Mouse (Mus musculus) G1E (cell line): ENCODE data around the gene 1700003F12Rik. TPM values are rescaled to one million over a fixed set of nuclear protein-coding genes. Genes with fewer than 3 reads are reported as not detected.

Source experiments
- ATAC-seq: 2 replicates; pipeline ENCODE4 v1.8.0; 2016; ENCODE audit warnings: mild to moderate bottlenecking; ENCODE audit not compliant: insufficient number of reproducible peaks, poor library complexity, low FRiP score, severe bottlenecking; ENCODE audit errors: extremely low read depth
- DNase-seq: peaks from one replicate; pipeline ENCODE4 v3.0.0; 2012; ENCODE audit warnings: low spot score
- H3K27me3 ChIP-seq: 2 replicates; pipeline ENCODE4 v1.6.1; 2012; ENCODE audit warnings: mild to moderate bottlenecking, low read length, inconsistent platforms; ENCODE audit not compliant: insufficient read depth
- H3K36me3 ChIP-seq: replicated peaks from 2 replicates; pipeline ENCODE3; 2012; ENCODE audit warnings: mild to moderate bottlenecking, inconsistent platforms
- H3K4me1 ChIP-seq: 2 replicates; pipeline ENCODE4 v1.6.1; 2012; ENCODE audit warnings: low read depth, low read length, inconsistent platforms, mixed read lengths; ENCODE audit not compliant: insufficient read depth
- H3K4me3 ChIP-seq: 2 replicates; pipeline ENCODE4 v1.5.1; 2012; ENCODE audit warnings: low read depth, mild to moderate bottlenecking, inconsistent platforms, low read length, moderate library complexity, mixed read lengths
- H3K9me3 ChIP-seq: replicated peaks from 2 replicates; pipeline ENCODE4 v1.6.1; 2012; ENCODE audit warnings: inconsistent platforms
- CTCF ChIP-seq: IDR thresholded peaks from 2 replicates; pipeline ENCODE4 v1.5.1; 2012; ENCODE audit warnings: low read depth, low read length, inconsistent platforms, mixed read lengths
- GATA1 ChIP-seq: IDR thresholded peaks from 2 replicates; pipeline ENCODE4 v1.6.1; 2012; ENCODE audit warnings: borderline replicate concordance, low read length, inconsistent platforms, mixed read lengths
- GATA2 ChIP-seq: IDR thresholded peaks from 2 replicates; pipeline ENCODE4 v1.6.1; 2012; ENCODE audit warnings: low read depth, low read length, inconsistent platforms, borderline replicate concordance
- POLR2AphosphoS5 ChIP-seq: IDR thresholded peaks from 2 replicates; pipeline ENCODE4 v1.6.1; 2012; ENCODE audit warnings: low read depth, low read length, inconsistent platforms; ENCODE audit not compliant: insufficient replicate concordance
- TAL1 ChIP-seq: conservative IDR thresholded peaks from 2 replicates; pipeline ENCODE4 v1.6.1; 2012; ENCODE audit warnings: low read depth, low read length, inconsistent platforms, mixed read lengths
- polyA plus RNA-seq: library from polyadenylated mRNA; stranded (reverse); fragments of >175 nt; gene quantifications from 2 replicates; pipeline ENCODE4 v1.2.3, GENCODE M21; 2012
- total RNA-seq, 2 experiments: library from RNA; stranded (forward) in 1 of 2; stranded (reverse) in 1 of 2; fragments of 200-1000 nt in 1 of 2; fragments of >200 nt in 1 of 2; fragmentation: Nextera tagmentation in 1 of 2; gene quantifications; 2 replicates each; pipeline ENCODE4 v1.2.3; 2014 to 2017

Gene 1700003F12Rik
- total and polyA plus RNA-seq, 3 experiments = not detected

- Histone ChIP-seq H3K9me3 (no peaks in the 10 kb centered on the region), H3K36me3 (peaks cover 73% of the 10 kb centered on the region), H3K4me3 (no peak overlapping the region), H3K27me3 (no peaks in the 10 kb centered on the region), H3K4me1 (0 out of 2 replicates have a peak, but pooled peaks cover 4% of the 10 kb centered on the region)
- ATAC-seq = no peak
- TF ChIP-seq GATA1 (no peak), CTCF (no peak), POLR2AphosphoS5 (no peak), GATA2 (no peak), TAL1 (no peak)
- no peak for DNase-seq
These were observed 44.4 kb downstream of the 1700003F12Rik start for GRCm38 (mm10) chr2:154591239-154591638.

GRCm38 (mm10) chr2:154593025-154593424, 46.1 kb downstream of the 1700003F12Rik start:
- Histone ChIP-seq H3K27me3 (no peaks in the 10 kb centered on the region), H3K36me3 (peaks cover 69% of the 10 kb centered on the region), H3K4me1 (no peaks in the 10 kb centered on the region), H3K9me3 (no peaks in the 10 kb centered on the region), H3K4me3 (no peak overlapping the region)
- DNase-seq (no peak), ATAC-seq (no peak)
- TF ChIP-seq GATA2 (no peak), CTCF (peak; percentile 58)

GRCm38 (mm10) chr2:154595775-154596174, 48.9 kb downstream of the 1700003F12Rik start:
- no peaks in the 10 kb centered on the region for H3K4me1 ChIP-seq
- H3K36me3 ChIP-seq = peaks cover 73% of the 10 kb centered on the region
- H3K9me3 ChIP-seq = no peaks in the 10 kb centered on the region
- H3K4me3 ChIP-seq = no peak overlapping the region
- TF ChIP-seq CTCF (no peak), POLR2AphosphoS5 (no peak), TAL1 (no peak), GATA1 (no peak), GATA2 (no peak)
- DNase-seq (no peak), ATAC-seq (no peak)
- no peaks in the 10 kb centered on the region for H3K27me3 ChIP-seq

- TF ChIP-seq GATA2 (no peak), CTCF (no peak), TAL1 (no peak), POLR2AphosphoS5 (no peak), GATA1 (no peak)
- no peaks in the 10 kb centered on the region for H3K9me3 ChIP-seq
- H3K4me3 ChIP-seq = no peak overlapping the region
- ATAC-seq (no peak), DNase-seq (no peak)
- H3K36me3 ChIP-seq = peaks cover 72% of the 10 kb centered on the region
- H3K27me3 ChIP-seq = no peaks in the 10 kb centered on the region
- peaks cover 2% of the 10 kb centered on the region for H3K4me1 ChIP-seq
These were observed 50.5 kb downstream of the 1700003F12Rik start for GRCm38 (mm10) chr2:154597399-154597798.

Other genes with a start within 250 kb of the 1700003F12Rik start
- not detected in 2 replicates for gene Bpifb9b, start 239.9 kb upstream of the 1700003F12Rik start, total RNA-seq (2014; fragmentation: Nextera tagmentation)
- not detected in 2 replicates for gene Bpifb9b, start 239.9 kb upstream of the 1700003F12Rik start, total RNA-seq (2017)
- not detected in 2 replicates for gene Bpifb9b, start 239.9 kb upstream of the 1700003F12Rik start, polyA plus RNA-seq
- 20.0 and 24.8 TPM in 2 replicates for gene Cdk5rap1, start 174.1 kb upstream of the 1700003F12Rik start, total RNA-seq (2014; fragmentation: Nextera tagmentation)
- 21.7 and 21.8 TPM in 2 replicates for gene Cdk5rap1, start 174.1 kb upstream of the 1700003F12Rik start, total RNA-seq (2017)
- 0.81 and 1.2 TPM in 2 replicates for gene Cdk5rap1, start 174.1 kb upstream of the 1700003F12Rik start, polyA plus RNA-seq
- gene Snta1, start 139.0 kb upstream of the 1700003F12Rik start, total RNA-seq (2014; fragmentation: Nextera tagmentation) = not detected in 2 replicates
- not detected in 2 replicates for gene Snta1, start 139.0 kb upstream of the 1700003F12Rik start, total RNA-seq (2017)
- not detected in 2 replicates for gene Snta1, start 139.0 kb upstream of the 1700003F12Rik start, polyA plus RNA-seq
- 29.8 and 34.6 TPM in 2 replicates for gene Cbfa2t2, start 110.6 kb upstream of the 1700003F12Rik start, total RNA-seq (2014; fragmentation: Nextera tagmentation)
- gene Cbfa2t2, start 110.6 kb upstream of the 1700003F12Rik start, total RNA-seq (2017) = 13.4 and 13.7 TPM in 2 replicates
- gene Cbfa2t2, start 110.6 kb upstream of the 1700003F12Rik start, polyA plus RNA-seq = 7.3 and 7.8 TPM in 2 replicates
- 0.53 TPM in 1 of 2 replicates, not detected in the other for gene Actl10, start 4.7 kb downstream of the 1700003F12Rik start, total RNA-seq (2014; fragmentation: Nextera tagmentation)
- gene Actl10, start 4.7 kb downstream of the 1700003F12Rik start, total RNA-seq (2017) = 0.22 and 0.41 TPM in 2 replicates
- not detected in 2 replicates for gene Actl10, start 4.7 kb downstream of the 1700003F12Rik start, polyA plus RNA-seq
- gene Necab3, start 11.8 kb downstream of the 1700003F12Rik start, total RNA-seq (2014; fragmentation: Nextera tagmentation) = 13.0 and 13.2 TPM in 2 replicates
- 6.8 and 7.6 TPM in 2 replicates for gene Necab3, start 11.8 kb downstream of the 1700003F12Rik start, total RNA-seq (2017)
- 9.8 and 11.6 TPM in 2 replicates for gene Necab3, start 11.8 kb downstream of the 1700003F12Rik start, polyA plus RNA-seq
- gene E2f1, start 22.8 kb downstream of the 1700003F12Rik start, total RNA-seq (2014; fragmentation: Nextera tagmentation) = 31.9 and 32.5 TPM in 2 replicates
- 13.9 and 15.6 TPM in 2 replicates for gene E2f1, start 22.8 kb downstream of the 1700003F12Rik start, total RNA-seq (2017)
- gene E2f1, start 22.8 kb downstream of the 1700003F12Rik start, polyA plus RNA-seq = 93.1 and 94.6 TPM in 2 replicates
- 20.7 and 22.6 TPM in 2 replicates for gene Pxmp4, start 56.6 kb downstream of the 1700003F12Rik start, total RNA-seq (2014; fragmentation: Nextera tagmentation)
- 35.7 and 41.5 TPM in 2 replicates for gene Pxmp4, start 56.6 kb downstream of the 1700003F12Rik start, total RNA-seq (2017)
- 5.4 and 6.2 TPM in 2 replicates for gene Pxmp4, start 56.6 kb downstream of the 1700003F12Rik start, polyA plus RNA-seq
- 5.4 and 7.4 TPM in 2 replicates for gene Zfp341, start 66.2 kb downstream of the 1700003F12Rik start, total RNA-seq (2014; fragmentation: Nextera tagmentation)
- 0.93 TPM in 2 replicates for gene Zfp341, start 66.2 kb downstream of the 1700003F12Rik start, total RNA-seq (2017)
- 10.2 and 11.1 TPM in 2 replicates for gene Zfp341, start 66.2 kb downstream of the 1700003F12Rik start, polyA plus RNA-seq
- not detected in 2 replicates for gene 4930519P11Rik, start 66.4 kb downstream of the 1700003F12Rik start, total RNA-seq (2014; fragmentation: Nextera tagmentation)
- 0.52 TPM in 1 of 2 replicates, not detected in the other for gene 4930519P11Rik, start 66.4 kb downstream of the 1700003F12Rik start, total RNA-seq (2017)
- gene 4930519P11Rik, start 66.4 kb downstream of the 1700003F12Rik start, polyA plus RNA-seq = 1.5 and 1.7 TPM in 2 replicates
- gene Chmp4b, start 104.6 kb downstream of the 1700003F12Rik start, total RNA-seq (2014; fragmentation: Nextera tagmentation) = 57.9 and 66.2 TPM in 2 replicates
- gene Chmp4b, start 104.6 kb downstream of the 1700003F12Rik start, total RNA-seq (2017) = 99.8 and 102 TPM in 2 replicates
- 110 and 144 TPM in 2 replicates for gene Chmp4b, start 104.6 kb downstream of the 1700003F12Rik start, polyA plus RNA-seq
- not detected in 2 replicates for gene Gm14214, start 222.9 kb downstream of the 1700003F12Rik start, total RNA-seq (2014; fragmentation: Nextera tagmentation)
- not detected in 2 replicates for gene Gm14214, start 222.9 kb downstream of the 1700003F12Rik start, total RNA-seq (2017)
- gene Gm14214, start 222.9 kb downstream of the 1700003F12Rik start, polyA plus RNA-seq = not detected in 2 replicates
- gene Raly, start 244.0 kb downstream of the 1700003F12Rik start, total RNA-seq (2014; fragmentation: Nextera tagmentation) = 117 and 122 TPM in 2 replicates
- gene Raly, start 244.0 kb downstream of the 1700003F12Rik start, total RNA-seq (2017) = 173 and 196 TPM in 2 replicates
- 597 and 823 TPM in 2 replicates for gene Raly, start 244.0 kb downstream of the 1700003F12Rik start, polyA plus RNA-seq
- not detected in 2 replicates for gene a, start 244.3 kb downstream of the 1700003F12Rik start, total RNA-seq (2014; fragmentation: Nextera tagmentation)
- not detected in 2 replicates for gene a, start 244.3 kb downstream of the 1700003F12Rik start, total RNA-seq (2017)
- 0.15 and 0.44 TPM in 2 replicates for gene a, start 244.3 kb downstream of the 1700003F12Rik start, polyA plus RNA-seq